Mouse (Mus musculus): Measurements from ENCODE around the gene Olfr746. TPM values are rescaled to one million over a fixed set of nuclear protein-coding genes. Genes with fewer than 3 reads are reported as not detected.

Gene Olfr746
- not detected for total RNA-seq (2022)

DNA sequence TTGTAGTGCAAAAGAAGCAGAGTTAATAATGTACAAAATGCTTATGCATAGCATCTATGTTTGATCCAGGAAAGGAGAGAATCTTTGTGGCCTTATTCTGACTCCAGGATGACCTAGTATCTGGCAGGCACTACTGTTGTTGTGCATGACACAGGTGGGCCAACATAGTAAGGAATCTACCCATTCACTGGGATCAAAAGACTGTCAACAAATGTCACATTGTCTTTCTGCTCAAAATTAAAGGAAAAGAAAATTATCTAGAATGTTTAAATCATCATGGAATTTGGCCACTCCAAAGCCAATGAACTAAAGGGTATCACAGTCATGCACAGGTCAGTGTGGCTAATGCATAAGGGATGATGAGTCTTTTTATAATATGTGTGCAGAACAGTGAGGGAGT is at the start of gene Olfr746:
Gene Olfr746 (plus strand): TSS at position 301 of the 400 bp plus-strand sequence.
- DNase-seq (ENCODE audit: low spot score in 2 of 2), result no peak

- DNase-seq (ENCODE audit: low spot score in 2 of 2), result no peak
Observed at GRCm38 (mm10) chr14:50614579-50614978, 32.3 kb upstream of the Olfr746 start, which contains the start of gene Olfr744. TSS of gene Olfr744 (plus strand) at chr14:50614879.

GRCm38 (mm10) chr14:50639088-50639487 is 7.8 kb upstream of the Olfr746 start, which contains the start of gene Olfr745:
TSS of gene Olfr745 (plus strand) at chr14:50639388.
- no peak for DNase-seq (ENCODE audit: low spot score in 2 of 2)

DNA sequence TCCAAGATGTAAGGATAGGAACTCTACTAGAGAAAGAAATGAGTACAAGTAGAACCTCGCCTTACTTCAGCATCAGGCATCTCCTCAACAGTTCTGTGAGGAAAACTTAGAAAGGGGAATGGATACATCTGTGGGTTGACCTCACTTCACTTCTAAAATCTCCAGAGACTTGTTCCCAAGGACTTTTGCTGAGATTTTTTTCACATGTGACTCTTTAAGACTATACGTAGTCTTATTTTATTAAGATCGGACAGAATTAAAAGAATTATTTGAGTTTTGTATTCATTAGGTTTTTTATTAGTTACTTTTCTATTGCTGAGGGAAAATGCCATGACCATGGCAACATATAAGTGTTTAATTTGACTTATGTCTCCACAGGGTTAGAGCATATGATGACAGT is 46.2 kb downstream of the Olfr746 start, which contains the start of gene Olfr747:
Gene Olfr747 (minus strand): TSS at position 101 of the 400 bp plus-strand sequence.
- DNase-seq (ENCODE audit: low spot score in 2 of 2), result no peak

Other genes starting within 250 kb of the Olfr746 start
- not detected for gene Olfr738, start 239.5 kb upstream of the Olfr746 start, total RNA-seq (2022)
- gene Olfr739, start 228.5 kb upstream of the Olfr746 start, total RNA-seq (2022), result not detected
- gene Olfr740, start 201.5 kb upstream of the Olfr746 start, total RNA-seq (2022), result not detected
- not detected for gene Olfr741, start 174.3 kb upstream of the Olfr746 start, total RNA-seq (2022)
- not detected for gene Olfr742, start 143.5 kb upstream of the Olfr746 start, total RNA-seq (2022)
- gene Olfr743, start 125.2 kb upstream of the Olfr746 start, total RNA-seq (2022), result not detected
- gene Olfr744, start 32.2 kb upstream of the Olfr746 start, total RNA-seq (2022), result not detected
- not detected for gene Olfr745, start 7.7 kb upstream of the Olfr746 start, total RNA-seq (2022)
- gene Olfr747, start 46.1 kb downstream of the Olfr746 start, total RNA-seq (2022), result not detected
- not detected for gene Olfr748, start 60.3 kb downstream of the Olfr746 start, total RNA-seq (2022)
- not detected for gene Olfr749, start 98.0 kb downstream of the Olfr746 start, total RNA-seq (2022)
- 10 to 100 TPM; 49.2 to 55.3 (median 52.1) TPM for gene Ttc5, start 138.4 kb downstream of the Olfr746 start, total RNA-seq (2022)
- under 1 TPM in 2 of 4 experiments, not detected in 2; 0.24 to 0.32 TPM for gene Ccnb1ip1, start 160.6 kb downstream of the Olfr746 start, total RNA-seq (2022)
- 10 to 100 TPM; 20.9 to 28.0 (median 25.9) TPM for gene Parp2, start 160.8 kb downstream of the Olfr746 start, total RNA-seq (2022)
- 1 to 10 TPM; 4.4 to 7.1 (median 5.7) TPM for gene Tep1, start 223.5 kb downstream of the Olfr746 start, total RNA-seq (2022)